Mouse (Mus musculus) embryonic facial prominence, embryonic 12.5 days (tissue): ENCODE measurements around the gene Elobl. TPM values are rescaled to one million over a fixed set of nuclear protein-coding genes. Genes with fewer than 3 reads are reported as not detected.

ENCODE experiments used
- ATAC-seq: fragments of 200-750 bp; cut with Nextera tagmentation; 2 replicates; pipeline ENCODE4 v1.8.0; 2017; ENCODE audit not compliant: insufficient number of reproducible peaks, insufficient read depth, low FRiP score, low TSS enrichment
- H3K27ac ChIP-seq: fragments of 300-500 bp; sonication (generic); 2 replicates; pipeline ENCODE4 v1.5.1; 2016; ENCODE audit warnings: mild to moderate bottlenecking
- H3K27me3 ChIP-seq: fragments of 300-500 bp; sonication (generic); 2 replicates; pipeline ENCODE4 v1.6.1; 2016; ENCODE audit warnings: mild to moderate bottlenecking, moderate library complexity
- H3K36me3 ChIP-seq: fragments of 300-500 bp; sonication (generic); 2 replicates; pipeline ENCODE4 v1.6.1; 2016; ENCODE audit warnings: mild to moderate bottlenecking
- H3K4me1 ChIP-seq: fragments of 300-500 bp; sonication (generic); 2 replicates; pipeline ENCODE4 v1.6.1; 2016
- H3K4me2 ChIP-seq: fragments of 300-500 bp; sonication (generic); replicated peaks from 2 replicates; pipeline ENCODE4 v1.6.1; 2016; ENCODE audit warnings: mild to moderate bottlenecking, moderate library complexity
- H3K4me3 ChIP-seq: fragments of 300-500 bp; sonication (generic); 2 replicates; pipeline ENCODE4 v1.5.1; 2016; ENCODE audit warnings: mild to moderate bottlenecking
- H3K9ac ChIP-seq: fragments of 300-500 bp; sonication (generic); 2 replicates; pipeline ENCODE4 v1.6.1; 2016; ENCODE audit warnings: mild to moderate bottlenecking, moderate library complexity
- H3K9me3 ChIP-seq: fragments of 300-500 bp; sonication (generic); 2 replicates; pipeline ENCODE4 v1.6.1; 2016; ENCODE audit warnings: mild to moderate bottlenecking, moderate library complexity
- WGBS: fragments of 180-500 bp; shearing (Covaris S2); methylation state at CpG from one replicate; pipeline ENCODE4 v1.1.7; 2016; 5-methylcytosine and 5-hydroxymethylcytosine counted together
- polyA plus RNA-seq: library from polyadenylated mRNA; unstranded; fragments of >200 nt; fragmentation: Nextera tagmentation; extraction: Ambion mirVana; gene quantifications from 2 replicates; pipeline ENCODE4 v1.2.1, GENCODE M21; 2016

The Elobl gene
- polyA plus RNA-seq, 1 experiment from 2014 or later = not detected

DNA sequence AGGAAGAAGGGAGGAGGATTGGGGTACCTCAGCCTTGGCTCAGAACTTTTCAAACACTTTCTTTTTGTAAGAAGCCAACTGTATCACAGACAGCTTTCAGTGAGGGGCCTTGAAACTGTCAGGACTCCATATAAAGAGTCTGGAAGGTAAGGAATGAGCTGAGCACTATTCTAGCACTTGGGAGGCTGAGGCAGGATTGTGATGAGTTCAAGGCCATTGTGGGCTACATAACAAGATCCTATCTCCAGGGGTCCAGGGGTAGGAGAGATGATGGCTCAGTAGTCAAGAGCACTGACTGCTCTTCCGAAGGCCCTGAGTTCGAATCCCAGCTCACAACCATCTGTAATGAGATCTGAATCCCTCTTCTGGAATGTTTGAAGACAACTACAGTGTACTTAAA lies 15.2 kb downstream of the Elobl start:
- Histone ChIP-seq H3K4me3 (no peak overlapping the region), H3K9ac (no peak overlapping the region), H3K27ac (no peak overlapping the region), H3K4me2 (no peak overlapping the region), H3K4me1 (no peaks in the 10 kb centered on the region), H3K9me3 (no peaks in the 10 kb centered on the region), H3K27me3 (no peaks in the 10 kb centered on the region), H3K36me3 (peaks cover 15% of the 10 kb centered on the region)
- 96% methylated on average over 2 of the region's 2 CpGs for WGBS
- ATAC-seq = no peak

DNA sequence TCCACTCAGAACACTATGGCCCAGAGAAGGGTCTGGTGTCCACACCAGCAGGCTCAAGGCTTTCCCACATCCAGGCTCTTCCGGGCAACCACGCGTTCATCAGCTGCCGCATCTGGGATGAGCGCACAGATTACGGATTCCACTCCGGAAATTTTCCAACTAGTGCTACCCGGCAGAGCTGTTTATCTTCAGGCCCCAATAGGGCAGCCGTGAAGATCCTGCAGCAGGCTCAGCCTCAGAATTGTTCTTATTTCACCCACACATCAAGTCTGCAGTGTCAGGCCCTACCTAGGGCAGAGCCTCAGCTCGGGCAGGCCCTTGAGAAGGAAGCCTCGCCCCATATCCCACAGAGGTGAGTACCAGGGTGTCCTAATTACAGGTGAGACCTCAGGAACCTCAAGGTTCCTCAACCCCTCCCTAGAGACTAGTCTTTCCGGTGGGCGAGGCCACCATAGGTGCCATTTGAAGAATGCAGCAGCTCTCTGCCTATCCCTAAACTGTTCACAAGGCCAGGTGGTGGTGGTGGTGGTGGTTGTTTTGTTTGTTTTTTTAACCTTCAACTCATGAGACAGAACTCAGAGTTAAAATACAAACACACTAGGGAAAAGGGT lies 16.0 kb downstream of the Elobl start:
- WGBS = 88% methylated on average over 13 of the region's 13 CpGs
- Histone ChIP-seq H3K36me3 (peaks cover 22% of the 10 kb centered on the region), H3K4me3 (no peak overlapping the region), H3K27ac (no peak overlapping the region), H3K9me3 (no peaks in the 10 kb centered on the region), H3K4me1 (no peaks in the 10 kb centered on the region), H3K4me2 (no peak overlapping the region), H3K27me3 (no peaks in the 10 kb centered on the region), H3K9ac (no peak overlapping the region)
- no peak for ATAC-seq

DNA sequence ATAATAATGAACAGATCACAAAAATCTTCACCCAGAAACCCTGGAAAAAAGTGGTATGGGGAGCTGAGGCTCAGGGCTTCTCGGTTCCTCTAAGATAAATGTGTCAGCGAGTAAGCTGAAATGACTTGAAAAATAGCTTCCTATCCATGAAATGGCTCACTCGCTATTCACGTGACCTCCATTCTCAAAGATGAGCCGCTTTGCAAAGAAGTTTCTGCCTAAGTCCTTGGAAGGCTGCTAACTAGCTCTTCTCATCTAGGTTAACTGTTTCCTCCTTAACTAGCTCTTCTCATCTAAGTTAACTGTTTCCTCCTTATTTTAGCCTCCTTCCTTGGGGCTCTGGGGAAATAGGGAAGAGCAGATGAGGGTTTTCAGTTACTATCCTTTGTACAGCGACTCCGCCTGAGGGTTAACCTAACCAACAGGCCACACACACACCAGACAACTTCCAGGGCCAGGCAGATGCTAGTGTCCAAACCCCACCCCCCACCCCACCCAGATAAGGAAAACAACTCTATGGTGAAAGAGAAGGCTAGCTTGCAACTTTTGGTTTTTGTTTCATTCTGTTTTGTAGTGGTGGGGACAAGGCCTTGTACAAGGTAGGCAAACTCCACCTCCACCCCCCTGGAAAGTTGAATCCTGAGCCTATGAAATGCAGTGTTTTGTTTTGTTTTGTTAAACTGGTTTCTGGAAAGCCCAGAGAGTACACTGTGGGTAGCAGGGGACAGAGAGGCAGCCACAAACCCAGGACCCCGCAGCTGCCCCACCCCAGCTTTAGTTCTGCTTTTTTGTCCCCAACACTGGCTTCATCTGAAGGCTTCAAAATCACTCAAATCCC lies 16.7 kb downstream of the Elobl start:
- peaks cover 29% of the 10 kb centered on the region for H3K36me3 ChIP-seq
- WGBS = 88% methylated on average over 8 of the region's 8 CpGs
- no peaks in the 10 kb centered on the region for H3K27me3 ChIP-seq

DNA sequence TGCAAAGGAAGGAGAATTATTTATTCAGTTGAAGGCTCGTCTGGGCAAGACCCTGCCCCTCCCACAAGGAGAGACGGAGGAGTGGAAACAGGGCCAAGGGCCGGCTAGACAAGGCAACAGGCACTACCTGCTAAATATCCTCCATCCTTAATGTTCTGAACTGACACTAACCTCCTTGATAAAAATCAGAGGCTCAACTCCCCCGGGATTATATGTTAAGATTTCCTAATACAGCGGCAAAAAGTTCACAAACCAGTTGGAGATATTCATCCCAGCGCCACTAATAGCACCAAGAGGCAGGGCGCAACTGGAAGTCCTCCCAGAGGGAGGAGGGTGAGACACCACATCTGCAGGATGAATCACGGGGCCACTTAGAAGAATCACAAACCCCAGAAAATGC lies 17.8 kb downstream of the Elobl start:
- Histone ChIP-seq H3K9me3 (no peaks in the 10 kb centered on the region), H3K4me1 (no peaks in the 10 kb centered on the region), H3K4me3 (no peak overlapping the region), H3K9ac (no peak overlapping the region), H3K36me3 (peaks cover 40% of the 10 kb centered on the region), H3K4me2 (no peak overlapping the region), H3K27me3 (no peaks in the 10 kb centered on the region), H3K27ac (no peak overlapping the region)
- no peak for ATAC-seq
- 74% methylated on average over 8 of the region's 8 CpGs for WGBS

More for the DNA sequence above, 16.7 kb downstream of the Elobl start:
- no peak overlapping the region for H3K4me3 ChIP-seq
- no peaks in the 10 kb centered on the region for H3K9me3 ChIP-seq
- no peak overlapping the region for H3K4me2 ChIP-seq
- no peak for ATAC-seq
- H3K4me1 ChIP-seq = no peaks in the 10 kb centered on the region
- no peak overlapping the region for H3K9ac ChIP-seq
- H3K27ac ChIP-seq = no peak overlapping the region

DNA sequence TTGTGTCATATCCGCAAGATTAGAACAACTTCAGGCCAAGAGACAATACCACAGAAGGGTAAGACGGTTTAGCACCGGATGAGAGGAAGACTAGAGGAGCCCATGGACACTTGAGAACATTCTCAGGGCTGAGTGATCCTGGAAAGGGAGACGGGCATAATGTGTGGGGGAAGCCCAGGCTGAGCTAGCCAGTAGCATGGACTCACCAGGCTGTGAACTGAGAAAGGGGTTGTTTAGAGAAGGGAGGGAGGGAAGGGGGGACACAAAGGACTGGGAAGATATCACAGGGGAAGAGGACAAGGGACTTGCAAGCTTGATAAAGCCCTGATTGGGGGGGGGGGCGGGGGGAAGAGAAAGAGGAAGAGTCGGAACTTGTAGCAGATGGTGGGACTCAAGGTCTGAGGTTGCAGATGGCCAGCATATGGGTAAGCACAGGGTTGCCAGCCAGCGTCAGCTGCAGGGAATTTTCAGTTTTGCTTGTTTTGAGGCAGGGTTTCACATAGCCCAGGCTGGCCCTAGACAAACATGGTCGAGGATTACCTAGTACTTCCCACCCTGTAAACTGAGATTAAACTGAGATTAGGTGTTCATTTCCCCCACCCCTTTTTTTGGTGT lies 20.7 kb downstream of the Elobl start:
- no peak overlapping the region for H3K4me2 ChIP-seq
- H3K27ac ChIP-seq = no peak overlapping the region
- H3K9ac ChIP-seq = no peak overlapping the region
- H3K36me3 ChIP-seq = peaks cover 43% of the 10 kb centered on the region
- no peak for ATAC-seq
- no peak overlapping the region for H3K4me3 ChIP-seq
- H3K4me1 ChIP-seq = no peaks in the 10 kb centered on the region
- no peaks in the 10 kb centered on the region for H3K9me3 ChIP-seq
- WGBS = 79% methylated on average over 7 of the region's 8 CpGs
- H3K27me3 ChIP-seq = no peaks in the 10 kb centered on the region

DNA sequence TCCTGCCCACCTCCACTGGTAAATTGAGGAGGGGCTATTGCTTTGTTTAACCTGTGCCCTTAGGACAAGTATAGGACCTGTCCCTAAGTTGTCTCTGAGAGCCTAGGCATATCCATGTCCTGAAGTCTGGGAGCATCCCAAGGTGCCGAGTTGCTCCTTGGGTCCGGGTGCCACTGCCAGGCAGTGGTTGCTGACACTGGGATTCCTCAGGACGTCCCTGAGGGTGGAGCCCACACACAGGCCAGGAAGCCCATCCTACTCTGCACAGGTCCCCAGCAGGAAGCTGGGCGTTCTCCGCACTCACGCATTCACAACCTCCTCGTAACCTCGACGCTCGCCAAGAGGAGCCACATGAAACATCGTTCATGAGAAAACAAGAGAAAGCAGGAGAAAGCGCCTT lies 25.2 kb downstream of the Elobl start:
- peaks cover 45% of the 10 kb centered on the region for H3K36me3 ChIP-seq
- WGBS = 82% methylated on average over 12 of the region's 12 CpGs

DNA sequence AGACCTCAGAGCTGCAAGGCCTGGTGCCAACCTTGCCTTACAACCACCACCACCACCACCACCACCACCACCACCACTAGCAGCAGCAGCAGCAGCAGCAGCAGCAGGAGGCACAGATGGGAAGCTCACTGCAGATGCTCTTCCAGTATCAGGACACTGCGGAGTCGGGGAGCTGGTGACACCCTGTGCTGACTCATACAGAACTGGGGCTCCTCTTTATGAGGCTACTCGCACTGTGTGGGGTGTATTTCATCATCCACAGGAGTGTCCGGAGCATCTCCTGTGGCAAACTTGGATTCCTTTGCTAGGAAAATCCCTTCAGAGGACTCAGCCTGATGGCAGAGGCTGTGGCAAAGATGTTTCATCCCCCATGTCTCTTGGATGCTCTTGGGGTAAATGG lies 27.1 kb downstream of the Elobl start:
- Histone ChIP-seq H3K4me1 (no peaks in the 10 kb centered on the region), H3K4me2 (no peak overlapping the region), H3K4me3 (no peak overlapping the region), H3K9me3 (no peaks in the 10 kb centered on the region), H3K27me3 (no peaks in the 10 kb centered on the region), H3K36me3 (peaks cover 43% of the 10 kb centered on the region), H3K27ac (no peak overlapping the region), H3K9ac (no peak overlapping the region)
- no peak for ATAC-seq
- 94% methylated on average over 4 of the region's 4 CpGs for WGBS

More for the DNA sequence above, 25.2 kb downstream of the Elobl start:
- H3K9me3 ChIP-seq = no peaks in the 10 kb centered on the region
- ATAC-seq = no peak
- H3K4me1 ChIP-seq = no peaks in the 10 kb centered on the region
- H3K4me2 ChIP-seq = no peak overlapping the region
- H3K27ac ChIP-seq = no peak overlapping the region
- no peaks in the 10 kb centered on the region for H3K27me3 ChIP-seq
- no peak overlapping the region for H3K9ac ChIP-seq
- no peak overlapping the region for H3K4me3 ChIP-seq

DNA sequence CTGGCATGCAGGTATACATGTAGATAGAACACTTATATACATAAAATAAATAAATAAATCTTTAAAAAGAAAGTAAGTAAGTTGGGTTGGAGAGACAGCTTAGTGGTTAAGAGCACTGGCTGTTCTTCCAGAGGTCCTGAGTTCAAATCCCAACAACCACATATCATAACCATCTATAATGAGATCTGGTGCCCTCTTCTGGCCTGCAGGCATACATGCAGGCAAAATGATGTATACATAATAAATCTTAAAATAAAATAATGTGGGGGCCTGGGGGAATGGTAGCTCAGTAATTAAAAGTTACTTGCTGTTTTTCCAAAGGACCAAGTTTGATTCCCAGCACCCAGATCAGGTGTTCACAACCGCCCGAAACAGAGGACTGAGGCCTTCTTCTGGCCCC lies 28.0 kb downstream of the Elobl start:
- no peaks in the 10 kb centered on the region for H3K4me1 ChIP-seq
- peaks cover 40% of the 10 kb centered on the region for H3K36me3 ChIP-seq
- H3K9ac ChIP-seq = no peak overlapping the region
- no peak for ATAC-seq
- 93% methylated on average over 2 of the region's 2 CpGs for WGBS
- H3K27me3 ChIP-seq = no peaks in the 10 kb centered on the region
- H3K4me2 ChIP-seq = no peak overlapping the region
- no peaks in the 10 kb centered on the region for H3K9me3 ChIP-seq
- H3K27ac ChIP-seq = no peak overlapping the region
- no peak overlapping the region for H3K4me3 ChIP-seq

DNA sequence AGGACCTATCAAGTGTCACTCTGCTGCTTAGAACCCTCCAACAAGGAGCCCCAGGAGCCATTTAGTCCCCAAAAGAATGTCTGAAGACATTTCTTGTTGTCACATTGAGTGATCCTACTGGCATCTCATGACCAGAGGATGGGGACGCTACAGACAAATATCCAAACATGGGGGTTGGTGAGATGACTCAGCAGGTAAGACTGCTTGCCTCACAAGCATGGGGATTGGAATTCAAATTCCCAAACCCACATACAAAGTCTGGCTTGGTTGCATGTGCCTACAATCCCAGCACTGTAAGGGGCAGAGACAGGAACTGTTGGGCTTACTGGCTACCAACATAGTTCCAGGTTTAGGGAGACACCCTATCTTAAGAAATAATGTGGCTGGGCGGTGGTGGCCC lies 28.8 kb downstream of the Elobl start:
- H3K4me2 ChIP-seq = no peak overlapping the region
- H3K4me1 ChIP-seq = no peaks in the 10 kb centered on the region
- H3K27me3 ChIP-seq = no peaks in the 10 kb centered on the region
- H3K27ac ChIP-seq = no peak overlapping the region
- H3K9ac ChIP-seq = no peak overlapping the region
- WGBS = 85% methylated on average over 2 of the region's 2 CpGs
- H3K36me3 ChIP-seq = peaks cover 47% of the 10 kb centered on the region
- no peak overlapping the region for H3K4me3 ChIP-seq
- ATAC-seq = no peak
- no peaks in the 10 kb centered on the region for H3K9me3 ChIP-seq

DNA sequence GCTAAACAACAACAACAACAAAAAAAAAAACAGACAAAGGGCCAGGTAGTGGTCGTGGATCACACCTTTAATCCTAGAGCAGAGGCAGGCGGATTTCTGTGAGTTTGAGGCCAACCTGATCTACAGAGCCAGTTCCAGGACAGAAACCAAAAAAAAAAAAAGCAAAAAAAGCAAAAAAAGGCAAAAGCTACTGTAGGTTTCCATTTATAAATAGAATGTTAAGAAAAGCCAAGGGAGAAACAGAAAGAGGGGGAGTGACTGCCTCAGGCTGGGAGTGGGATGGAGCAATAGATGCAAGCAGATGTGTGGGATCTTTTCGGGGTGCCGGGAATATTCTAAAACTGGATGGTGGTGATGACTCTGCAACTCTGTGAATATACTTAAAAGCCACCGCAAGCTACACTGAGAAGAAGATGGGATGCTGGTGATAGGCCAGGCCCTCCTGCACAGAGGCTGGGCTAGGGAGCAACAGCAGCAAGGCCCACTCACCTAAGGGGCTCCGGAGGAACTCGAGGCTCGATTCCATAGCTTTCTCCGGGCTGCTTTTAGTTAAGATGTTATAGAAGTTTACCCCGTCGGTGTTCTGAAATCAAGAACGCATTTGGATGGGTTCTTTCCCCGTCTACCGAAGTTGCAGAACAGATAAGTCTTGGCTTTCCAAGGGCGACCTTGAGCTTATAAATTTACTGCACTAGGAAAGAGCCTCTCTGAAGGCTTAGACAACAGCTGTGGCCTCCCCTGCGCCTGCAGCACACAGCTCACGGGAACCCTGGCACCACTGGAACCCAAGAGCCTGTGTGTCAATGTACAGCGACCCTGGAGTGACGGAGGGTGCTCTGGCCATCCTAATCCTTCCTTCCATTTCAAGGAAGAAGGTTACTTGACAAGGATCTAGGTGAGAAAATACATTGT lies 32.4 kb downstream of the Elobl start:
- no peaks in the 10 kb centered on the region for H3K27me3 ChIP-seq
- H3K4me2 ChIP-seq = no peak overlapping the region
- H3K9ac ChIP-seq = no peak overlapping the region
- H3K4me3 ChIP-seq = no peak overlapping the region
- WGBS = 91% methylated on average over 19 of the region's 19 CpGs
- ATAC-seq = no peak
- peaks cover 57% of the 10 kb centered on the region for H3K36me3 ChIP-seq
- H3K27ac ChIP-seq = no peak overlapping the region
- H3K4me1 ChIP-seq = no peaks in the 10 kb centered on the region
- no peaks in the 10 kb centered on the region for H3K9me3 ChIP-seq

DNA sequence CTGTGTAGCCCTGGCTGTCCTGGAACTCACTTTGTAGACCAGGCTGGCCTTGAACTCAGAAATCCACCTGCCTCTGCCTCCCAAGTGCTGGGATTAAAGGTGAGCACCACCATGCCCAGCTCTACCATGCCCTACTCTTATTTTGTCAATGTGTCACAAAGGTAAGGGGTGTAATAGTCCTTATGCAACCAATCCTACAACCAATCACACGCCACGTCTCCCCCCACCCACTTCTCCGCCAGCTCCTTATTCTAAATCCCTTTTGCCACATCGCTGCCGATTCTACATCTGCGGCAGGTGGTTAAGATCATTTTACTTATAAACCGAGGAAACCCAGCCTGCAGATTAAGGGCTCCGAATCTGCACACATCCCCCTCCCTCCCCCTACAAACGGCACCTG lies 33.7 kb downstream of the Elobl start:
- Histone ChIP-seq H3K4me3 (no peak overlapping the region), H3K9me3 (no peaks in the 10 kb centered on the region), H3K9ac (no peak overlapping the region), H3K36me3 (peaks cover 63% of the 10 kb centered on the region), H3K4me2 (no peak overlapping the region), H3K4me1 (no peaks in the 10 kb centered on the region), H3K27me3 (no peaks in the 10 kb centered on the region), H3K27ac (no peak overlapping the region)
- no peak for ATAC-seq
- WGBS = 93% methylated on average over 9 of the region's 9 CpGs
